Mouse (Mus musculus) cerebellum, adult 2 months (tissue): ENCODE results near the gene Clip4.

ENCODE experiments used
- CTCF ChIP-seq: fragments of 200-500 bp; IDR thresholded peaks from 2 replicates; pipeline ENCODE4 v1.5.1; 2011; ENCODE audit warnings: low read depth, mild to moderate bottlenecking, control low read depth, low read length, moderate library complexity, borderline replicate concordance; ENCODE audit not compliant: insufficient read depth
- POLR2A ChIP-seq: fragments of 200-500 bp; IDR thresholded peaks from 2 replicates; pipeline ENCODE4 v1.6.1; 2011; ENCODE audit warnings: low read length, control low read depth, borderline replicate concordance; ENCODE audit not compliant: insufficient read depth

GRCm38 (mm10) chr17:71870641-71871040, 102.4 kb downstream of the Clip4 start:
- no peak for TF ChIP-seq CTCF
- no peak for TF ChIP-seq POLR2A
